Mouse (Mus musculus): ENCODE measurements around the gene Txlna.

Txlna gene

GRCm38 (mm10) chr4:129640638-129641467 lies at the start of gene Txlna:
TSS of gene Txlna (minus strand) at chr4:129641065.
- CTCF ChIA-PET: interaction anchor here (0.6 to 1.1 kb wide), 5 partner anchors 17 to 314 kb away, joined by 3 to 14 read pairs (median 3); partner anchors contain the start of gene Ccdc28b

GRCm38 (mm10) chr4:129684531-129684930 lies 43.7 kb upstream of the Txlna start:
- CTCF ChIA-PET: no interaction called here

GRCm38 (mm10) chr4:129683901-129684493 lies 43.1 kb upstream of the Txlna start:
- CTCF ChIA-PET: no interaction called here

DNA sequence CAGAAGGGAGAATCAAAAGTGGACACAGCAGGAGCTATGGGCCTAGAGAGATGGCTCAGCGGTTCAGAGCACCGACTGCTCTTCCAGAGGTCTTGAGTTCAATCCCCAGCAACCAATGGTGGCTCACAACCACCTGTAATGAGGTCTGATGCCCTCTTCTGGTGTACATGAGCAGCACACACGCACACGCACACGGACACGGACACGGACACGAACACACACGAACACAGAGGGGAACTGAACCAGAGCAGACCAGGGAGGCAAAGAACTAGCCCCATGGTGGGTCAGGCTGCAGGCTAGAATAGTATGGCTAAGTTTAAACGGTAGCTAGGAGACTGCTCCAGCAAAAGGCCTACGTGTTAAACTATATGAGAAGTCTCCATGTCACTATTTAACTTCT lies 41.0 kb upstream of the Txlna start:
- CTCF ChIA-PET: interaction anchor here (0.7 kb wide), 1 partner anchor 481 kb away, joined by 6 read pairs; no protein-coding TSS in a partner anchor

GRCm38 (mm10) chr4:129672878-129673449 lies 32.1 kb upstream of the Txlna start:
- CTCF ChIA-PET: interaction anchor here (0.7 kb wide), 1 partner anchor 104 kb away, joined by 3 read pairs; no protein-coding TSS in a partner anchor

GRCm38 (mm10) chr4:129672083-129672877 lies 31.4 kb upstream of the Txlna start, which contains the start of gene Kpna6:
TSS of gene Kpna6 (minus strand) at chr4:129672767.
- CTCF ChIA-PET: interaction anchor here (0.6 to 0.7 kb wide), 2 partner anchors 105 to 137 kb away, joined by 3 read pairs; no protein-coding TSS in a partner anchor

DNA sequence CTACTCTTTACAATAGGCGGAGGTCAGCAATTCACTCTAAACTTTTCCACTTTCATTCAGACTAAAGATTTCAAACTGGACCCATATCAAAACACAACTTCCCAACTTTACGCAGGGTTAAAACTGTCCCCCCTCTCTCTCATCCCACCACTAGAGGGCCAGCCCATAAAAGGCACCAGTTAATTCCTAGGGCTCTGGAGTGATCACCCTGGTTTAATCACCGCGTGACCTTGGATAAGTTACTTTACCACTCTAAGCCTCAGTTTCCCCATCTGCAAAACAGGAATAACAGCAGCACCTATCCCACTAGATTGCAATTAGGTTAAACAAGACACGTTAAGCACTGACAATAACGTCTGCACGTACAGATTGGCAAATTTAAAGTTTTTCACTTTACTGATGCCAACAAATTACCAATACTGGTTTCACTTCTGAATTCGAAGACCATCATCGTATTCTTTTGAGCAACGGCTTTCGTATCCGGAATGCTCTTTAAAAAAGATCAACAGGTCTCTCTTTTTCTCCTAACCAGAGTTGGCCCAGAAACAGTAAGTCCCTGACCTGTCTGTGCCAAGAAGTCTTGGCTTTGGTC lies 30.7 kb upstream of the Txlna start:
- CTCF ChIA-PET: interaction anchor here (0.6 kb wide), 1 partner anchor 138 kb away, joined by 3 read pairs; no protein-coding TSS in a partner anchor

DNA sequence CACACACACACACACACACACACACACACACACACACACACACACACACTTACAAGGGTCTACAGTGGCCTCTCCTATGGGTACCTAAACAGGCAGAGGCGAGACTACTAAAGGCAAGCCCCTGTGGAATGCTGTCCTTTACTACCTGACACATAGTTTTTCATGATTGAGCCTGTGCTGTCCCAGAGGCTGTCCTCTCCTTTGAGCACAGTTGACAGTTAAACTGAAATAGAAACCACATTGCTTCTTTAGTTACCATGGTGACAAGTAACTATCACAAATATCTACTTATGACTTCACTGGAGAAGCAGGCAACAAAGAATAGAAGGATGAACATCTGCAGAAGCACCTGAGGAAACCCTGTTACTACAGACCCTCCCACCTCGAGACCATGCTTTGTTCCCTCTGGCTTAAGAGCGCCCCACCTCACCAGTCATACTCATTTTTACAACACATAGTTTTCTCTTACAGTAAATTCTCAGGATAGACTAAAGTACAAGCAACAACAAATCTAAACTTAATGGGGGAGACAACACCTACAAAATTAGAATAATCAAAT lies 21.5 kb upstream of the Txlna start:
- CTCF ChIA-PET: no interaction called here

- CTCF ChIA-PET: no interaction called here
These were observed 20.7 kb upstream of the Txlna start for GRCm38 (mm10) chr4:129661584-129661983.

GRCm38 (mm10) chr4:129654770-129655169 lies 13.9 kb upstream of the Txlna start:
- CTCF ChIA-PET: interaction anchor here (0.5 kb wide), 1 partner anchor 391 kb away, joined by 6 read pairs; no protein-coding TSS in a partner anchor

DNA sequence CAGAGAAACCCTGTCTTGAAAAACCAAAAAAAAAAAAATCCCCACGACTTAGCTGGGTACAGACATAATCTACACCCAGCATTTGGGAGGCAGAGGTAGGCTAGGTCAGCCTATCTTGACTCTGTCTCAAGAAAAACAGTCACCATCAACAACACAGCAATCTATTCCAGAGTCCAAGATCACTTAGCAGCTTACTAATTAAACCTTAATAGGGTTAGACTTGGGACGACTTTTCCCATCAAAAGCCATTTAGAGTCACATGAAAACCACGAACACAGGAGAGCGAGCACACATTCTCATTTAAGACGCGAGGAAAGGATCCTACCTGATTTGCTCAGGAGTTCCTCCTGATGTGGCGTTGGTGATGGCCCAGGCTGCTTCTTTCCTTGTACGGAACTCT lies 9.5 kb upstream of the Txlna start:
- CTCF ChIA-PET: interaction anchor here (0.7 kb wide), 1 partner anchor 648 kb away, joined by 3 read pairs; no protein-coding TSS in a partner anchor

- CTCF ChIA-PET: no interaction called here
These were observed 7.8 kb upstream of the Txlna start for GRCm38 (mm10) chr4:129648656-129649055.

DNA sequence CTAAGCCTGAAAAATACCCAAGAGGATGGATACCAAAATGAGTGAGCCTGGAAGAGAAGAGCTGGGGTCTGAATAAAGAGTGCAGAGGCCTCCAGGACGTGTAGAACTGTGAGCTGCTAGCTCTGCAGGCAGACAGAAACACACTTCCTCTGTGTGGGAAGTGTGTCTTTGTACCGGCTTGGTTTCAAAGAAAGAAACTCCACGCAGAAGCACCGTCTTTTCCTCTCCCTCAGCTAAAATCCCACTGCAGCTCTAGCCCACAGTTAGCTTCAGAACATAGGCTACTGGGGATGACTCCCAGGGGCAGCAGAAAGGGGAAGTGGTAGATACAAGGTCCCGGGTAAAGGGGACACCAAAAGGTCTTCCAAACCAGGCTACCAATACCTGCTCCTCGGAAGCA lies 4.3 kb upstream of the Txlna start:
- CTCF ChIA-PET: interaction anchor here (0.7 kb wide), 1 partner anchor 63 kb away, joined by 3 read pairs; no protein-coding TSS in a partner anchor

- CTCF ChIA-PET: interaction anchor here (0.7 kb wide), 1 partner anchor 32 kb away, joined by 6 read pairs; no protein-coding TSS in a partner anchor
These were observed 891 bp upstream of the Txlna start for GRCm38 (mm10) chr4:129641756-129642155.

GRCm38 (mm10) chr4:129640101-129640637 lies 696 bp downstream of the Txlna start:
- CTCF ChIA-PET: interaction anchor here (0.9 to 1.1 kb wide), 2 partner anchors 16 to 18 kb away, joined by 3 to 14 read pairs; partner anchors contain the start of gene Ccdc28b

DNA sequence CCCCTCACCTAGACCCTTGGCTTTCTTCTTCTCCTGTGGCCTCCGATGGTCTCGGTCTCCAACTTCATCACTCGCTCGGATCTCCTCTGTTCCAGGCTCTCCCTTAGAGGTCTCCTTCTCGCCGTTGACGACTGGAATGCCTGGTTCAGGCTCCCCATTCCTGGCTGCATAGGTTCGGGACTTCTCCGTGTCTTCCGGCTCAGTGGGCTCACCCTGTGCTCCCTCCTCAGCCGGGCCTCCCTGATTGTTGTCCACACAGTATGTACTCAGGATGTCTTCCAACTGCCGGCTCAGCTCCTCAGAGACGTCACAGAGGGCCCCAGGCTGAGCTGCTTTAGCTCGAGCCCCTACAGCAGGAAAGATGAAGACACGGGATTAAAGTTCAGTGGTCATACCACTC lies 1.6 kb downstream of the Txlna start:
- CTCF ChIA-PET: no interaction called here

DNA sequence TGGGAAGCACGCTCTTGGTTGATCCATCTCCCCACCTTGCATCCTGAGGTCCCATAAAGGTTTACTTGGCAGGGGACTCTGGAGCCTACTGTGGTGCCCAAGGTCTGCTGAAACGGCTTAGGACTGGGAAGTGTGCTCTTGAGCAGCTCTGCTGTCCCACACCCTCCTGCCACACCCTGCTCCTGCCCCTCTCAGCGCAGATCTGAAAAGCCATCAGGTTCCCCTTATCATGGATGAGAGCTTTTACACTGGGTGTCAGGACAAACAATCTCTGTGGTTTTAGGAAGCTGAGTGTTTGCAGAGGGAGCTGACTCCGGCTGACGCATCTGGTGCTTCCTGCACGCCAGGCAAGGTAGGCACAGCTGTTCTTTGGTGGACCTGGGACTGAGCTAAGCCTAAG lies 7.0 kb downstream of the Txlna start:
- CTCF ChIA-PET: no interaction called here

DNA sequence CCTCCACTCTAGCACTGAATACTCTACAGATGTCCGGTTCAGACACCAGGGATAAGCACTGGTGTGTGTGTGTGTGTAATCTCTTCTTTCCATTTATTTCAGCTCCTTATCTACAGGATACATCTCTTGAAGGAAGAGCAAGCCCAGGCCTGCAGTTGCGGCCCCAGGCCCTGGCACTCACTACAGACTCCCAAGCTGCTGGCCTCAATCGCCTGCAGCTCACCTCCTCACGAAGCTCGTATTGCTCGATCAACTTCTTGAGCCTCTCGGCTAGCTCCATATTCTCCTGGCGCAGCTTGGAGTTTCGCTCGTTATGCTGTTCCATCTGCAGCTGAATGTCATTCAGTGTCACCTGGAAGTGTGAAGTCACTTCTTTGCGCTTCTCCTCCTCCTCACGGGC lies 9.0 kb downstream of the Txlna start:
- CTCF ChIA-PET: no interaction called here

DNA sequence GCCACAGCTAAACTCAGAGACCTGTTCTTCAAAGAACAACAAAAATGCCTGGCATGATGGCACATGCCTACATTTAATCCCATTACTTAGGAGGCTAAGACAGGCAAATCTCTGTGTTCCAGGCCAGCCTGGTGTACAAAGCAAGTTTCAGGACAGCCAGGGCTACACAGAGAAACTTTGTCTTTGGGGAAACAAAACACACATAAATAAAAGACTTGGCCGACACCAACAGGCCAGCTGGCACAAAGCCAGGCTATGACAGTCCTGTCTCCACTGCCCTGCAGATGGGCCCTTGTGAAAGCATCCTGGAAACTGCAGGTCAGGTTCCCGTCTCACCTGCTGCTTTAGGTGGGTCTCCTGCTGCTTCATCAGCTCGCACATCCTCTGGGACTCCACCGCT lies 9.9 kb downstream of the Txlna start:
- CTCF ChIA-PET: no interaction called here

GRCm38 (mm10) chr4:129626035-129626434 lies 14.8 kb downstream of the Txlna start:
- CTCF ChIA-PET: interaction anchor here (1.6 kb wide), 1 partner anchor 165 kb away, joined by 5 read pairs; the partner anchor contains the start of gene Bsdc1
